Mouse (Mus musculus) embryonic facial prominence, embryonic 10.5 days (tissue): ENCODE data around the gene Pecam1. TPM values are rescaled to one million over a fixed set of nuclear protein-coding genes. Genes with fewer than 3 reads are reported as not detected.
"Not testable (repeated sequence)": the region's sequence is repeated elsewhere in the genome, so short reads cannot be mapped to it uniquely, and the experiment has no call there.

Source experiments
- DNase-seq: peaks from one replicate; pipeline ENCODE4 v3.0.0-alpha.2; 2017; ENCODE audit warnings: low spot score
- H3K27ac ChIP-seq: fragments of 300-500 bp; sonication (generic); replicated peaks from 2 replicates; pipeline ENCODE4 v1.5.1; 2016; ENCODE audit warnings: mild to moderate bottlenecking
- H3K27me3 ChIP-seq: fragments of 300-500 bp; sonication (generic); replicated peaks from 2 replicates; pipeline ENCODE4 v1.6.1; 2016; ENCODE audit warnings: low read depth, mild to moderate bottlenecking; ENCODE audit not compliant: poor library complexity, severe bottlenecking
- H3K36me3 ChIP-seq: fragments of 300-500 bp; sonication (generic); replicated peaks from 2 replicates; pipeline ENCODE4 v1.6.1; 2016; ENCODE audit warnings: mild to moderate bottlenecking, moderate library complexity
- H3K4me1 ChIP-seq: fragments of 300-500 bp; sonication (generic); 2 replicates; pipeline ENCODE4 v1.6.1; 2016
- H3K4me3 ChIP-seq: fragments of 300-500 bp; sonication (generic); 2 replicates; pipeline ENCODE4 v1.5.1; 2016; ENCODE audit warnings: mild to moderate bottlenecking, moderate library complexity
- H3K9me3 ChIP-seq: fragments of 300-500 bp; sonication (generic); 2 replicates; pipeline ENCODE4 v1.6.1; 2016; ENCODE audit warnings: mild to moderate bottlenecking
- WGBS: fragments of 180-500 bp; shearing (Covaris S2); methylation state at CpG from one replicate; pipeline ENCODE4 v1.1.7; 2016; 5-methylcytosine and 5-hydroxymethylcytosine counted together
- polyA plus RNA-seq: library from polyadenylated mRNA; unstranded; fragments of >200 nt; fragmentation: Nextera tagmentation; extraction: Ambion mirVana; gene quantifications from 2 replicates; pipeline ENCODE4 v1.2.1, GENCODE M21; 2016

The Pecam1 gene
- 17.3 and 20.8 TPM in 2 replicates for polyA plus RNA-seq

GRCm38 (mm10) chr11:106750121-106750751 lies at the start of gene Pecam1:
TSS of gene Pecam1 (minus strand) at chr11:106750628.
- H3K27me3 ChIP-seq: no peaks in the 10 kb centered on the region
- H3K27ac ChIP-seq: no peak within 1 kb of the TSS
- no peak within 1 kb of the TSS for H3K4me3 ChIP-seq
- H3K4me1 ChIP-seq: no peaks in the 10 kb centered on the region
- DNase-seq: no peak
- 89% methylated on average over 13 of the region's 13 CpGs for WGBS
- H3K36me3 ChIP-seq: no peaks in the 10 kb centered on the region
- peaks cover 9% of the 10 kb centered on the region; the same call in 1 of the 2 replicates for H3K9me3 ChIP-seq

- Histone ChIP-seq H3K9me3 (peaks cover 6% of the 10 kb centered on the region), H3K4me1 (peaks cover 11% of the 10 kb centered on the region), H3K27me3 (no peaks in the 10 kb centered on the region), H3K36me3 (peaks cover 92% of the 10 kb centered on the region), H3K4me3 (no peak overlapping the region), H3K27ac (0 out of 2 replicates have a peak overlapping the region, but pooled peaks have one; percentile 3)
- WGBS: 44% methylated on average over 9 of the region's 9 CpGs
- DNase-seq: peak; percentile 28
Observed at GRCm38 (mm10) chr11:106795679-106796078, 45.3 kb upstream of the Pecam1 start.

- DNase-seq: no peak
- H3K27ac ChIP-seq: no peak overlapping the region
- H3K4me3 ChIP-seq: no peak overlapping the region
- H3K9me3 ChIP-seq: peaks cover 6% of the 10 kb centered on the region
- peaks cover 74% of the 10 kb centered on the region for H3K36me3 ChIP-seq
- WGBS: 75% methylated on average over 4 of the region's 4 CpGs
- H3K4me1 ChIP-seq: peaks cover 21% of the 10 kb centered on the region
- no peaks in the 10 kb centered on the region for H3K27me3 ChIP-seq
Observed at GRCm38 (mm10) chr11:106793846-106794245, 43.4 kb upstream of the Pecam1 start.

GRCm38 (mm10) chr11:106789649-106790048 lies 39.2 kb upstream of the Pecam1 start:
- Histone ChIP-seq H3K4me3 (peak overlapping the region; percentile 80), H3K27me3 (no peaks in the 10 kb centered on the region), H3K36me3 (peaks cover 62% of the 10 kb centered on the region), H3K4me1 (peaks cover 22% of the 10 kb centered on the region), H3K27ac (peak overlapping the region; percentile 100), H3K9me3 (no peaks in the 10 kb centered on the region)
- WGBS: 1% methylated on average over 6 of the region's 6 CpGs
- peak; percentile 20 for DNase-seq

- H3K4me3 ChIP-seq: peak within 1 kb of the TSS; percentile 80
- peaks cover 62% of the 10 kb centered on the region for H3K36me3 ChIP-seq
- no peaks in the 10 kb centered on the region for H3K9me3 ChIP-seq
- H3K4me1 ChIP-seq: peaks cover 21% of the 10 kb centered on the region
- peak; percentile 98 for DNase-seq
- peak within 1 kb of the TSS; percentile 100 for H3K27ac ChIP-seq
- WGBS: under 1% methylated on average over 58 of the region's 58 CpGs
- H3K27me3 ChIP-seq: no peaks in the 10 kb centered on the region
Observed at GRCm38 (mm10) chr11:106788775-106789459, 38.5 kb upstream of the Pecam1 start, which contains the start of the genes Ddx5 and Cep95. TSS of gene Ddx5 (minus strand) at chr11:106789185. TSS of gene Cep95 (plus strand) at chr11:106789252.

GRCm38 (mm10) chr11:106788026-106788774 lies 37.8 kb upstream of the Pecam1 start:
- H3K36me3 ChIP-seq: peaks cover 62% of the 10 kb centered on the region

GRCm38 (mm10) chr11:106787131-106788025 lies 37.0 kb upstream of the Pecam1 start:
- Histone ChIP-seq H3K9me3 (no peaks in the 10 kb centered on the region), H3K4me3 (peak overlapping the region; percentile 80), H3K27ac (peak overlapping the region; percentile 100), H3K36me3 (peaks cover 62% of the 10 kb centered on the region), H3K27me3 (no peaks in the 10 kb centered on the region), H3K4me1 (peaks cover 21% of the 10 kb centered on the region)
- WGBS: under 1% methylated on average over 65 of the region's 65 CpGs
- DNase-seq: peak; percentile 88

More at GRCm38 (mm10) chr11:106788026-106788774, 37.8 kb upstream of the Pecam1 start:
- peak; percentile 99 for DNase-seq
- no peaks in the 10 kb centered on the region for H3K9me3 ChIP-seq
- peaks cover 21% of the 10 kb centered on the region for H3K4me1 ChIP-seq
- peak overlapping the region; percentile 80 for H3K4me3 ChIP-seq
- WGBS: under 1% methylated on average over 79 of the region's 79 CpGs
- peak overlapping the region; percentile 100 for H3K27ac ChIP-seq
- no peaks in the 10 kb centered on the region for H3K27me3 ChIP-seq

GRCm38 (mm10) chr11:106785043-106785442 lies 34.6 kb upstream of the Pecam1 start:
- WGBS: 83% methylated on average over 1 of the region's 1 CpGs
- Histone ChIP-seq H3K9me3 (no peaks in the 10 kb centered on the region), H3K27ac (no peak overlapping the region), H3K27me3 (no peaks in the 10 kb centered on the region), H3K4me1 (peaks cover 17% of the 10 kb centered on the region), H3K4me3 (no peak overlapping the region; the same call in 1 of the 2 replicates), H3K36me3 (peaks cover 77% of the 10 kb centered on the region)
- DNase-seq: no peak

GRCm38 (mm10) chr11:106784476-106784875 lies 34.0 kb upstream of the Pecam1 start:
- no peak for DNase-seq
- no peaks in the 10 kb centered on the region for H3K27me3 ChIP-seq
- no peak overlapping the region for H3K27ac ChIP-seq
- H3K4me1 ChIP-seq: peaks cover 17% of the 10 kb centered on the region
- no peaks in the 10 kb centered on the region for H3K9me3 ChIP-seq
- H3K36me3 ChIP-seq: peaks cover 79% of the 10 kb centered on the region
- WGBS: 91% methylated on average over 2 of the region's 2 CpGs
- no peak overlapping the region for H3K4me3 ChIP-seq

GRCm38 (mm10) chr11:106782841-106783764 lies 32.7 kb upstream of the Pecam1 start:
- no peak for DNase-seq
- H3K4me1 ChIP-seq: peaks cover 18% of the 10 kb centered on the region
- 85% methylated on average over 9 of the region's 9 CpGs for WGBS
- H3K4me3 ChIP-seq: no peak overlapping the region
- no peaks in the 10 kb centered on the region for H3K27me3 ChIP-seq
- H3K9me3 ChIP-seq: no peaks in the 10 kb centered on the region
- peaks cover 83% of the 10 kb centered on the region for H3K36me3 ChIP-seq
- H3K27ac ChIP-seq: no peak overlapping the region

GRCm38 (mm10) chr11:106782271-106782670 lies 31.8 kb upstream of the Pecam1 start:
- not testable (repeated sequence) for H3K27me3 ChIP-seq, H3K27ac ChIP-seq, DNase-seq, H3K9me3 ChIP-seq, H3K4me3 ChIP-seq
- WGBS: 93% methylated on average over 7 of the region's 7 CpGs
- Histone ChIP-seq H3K4me1 (peaks cover 18% of the 10 kb centered on the region), H3K36me3 (peaks cover 83% of the 10 kb centered on the region)
